Mouse (Mus musculus) adrenal gland, adult (tissue): ENCODE data around the gene Cdpf1.

Experiments used
- DNase-seq, 2 experiments: peaks; one replicate each; pipeline ENCODE4 v3.0.0; 2022 to 2023; ENCODE audit warnings: low spot score in 1 of 2; ENCODE audit not compliant: inconsistent age in 2 of 2

The Cdpf1 gene

GRCm38 (mm10) chr15:85768991-85769390, 42.5 kb downstream of the Cdpf1 start:
- no peak for DNase-seq

DNA sequence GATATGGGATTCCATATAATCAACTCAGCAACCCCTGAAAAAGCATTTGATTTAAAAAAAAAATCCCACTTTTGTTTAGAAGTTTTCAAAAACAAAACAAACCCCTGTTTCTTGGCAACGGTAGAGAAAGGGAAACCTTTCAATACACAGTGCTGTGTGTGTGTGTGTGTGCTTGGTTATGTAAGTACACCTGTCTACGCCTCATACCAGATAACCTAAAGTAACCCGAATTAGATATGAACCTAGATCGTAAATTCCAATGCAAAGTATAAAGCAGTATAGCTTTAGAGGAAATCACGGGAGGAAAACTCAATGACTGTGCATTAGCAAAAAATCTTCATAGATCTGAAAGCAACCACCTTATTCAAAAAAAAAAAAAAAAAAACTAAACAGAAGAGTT, 44.8 kb downstream of the Cdpf1 start:
- no peak for DNase-seq

DNA sequence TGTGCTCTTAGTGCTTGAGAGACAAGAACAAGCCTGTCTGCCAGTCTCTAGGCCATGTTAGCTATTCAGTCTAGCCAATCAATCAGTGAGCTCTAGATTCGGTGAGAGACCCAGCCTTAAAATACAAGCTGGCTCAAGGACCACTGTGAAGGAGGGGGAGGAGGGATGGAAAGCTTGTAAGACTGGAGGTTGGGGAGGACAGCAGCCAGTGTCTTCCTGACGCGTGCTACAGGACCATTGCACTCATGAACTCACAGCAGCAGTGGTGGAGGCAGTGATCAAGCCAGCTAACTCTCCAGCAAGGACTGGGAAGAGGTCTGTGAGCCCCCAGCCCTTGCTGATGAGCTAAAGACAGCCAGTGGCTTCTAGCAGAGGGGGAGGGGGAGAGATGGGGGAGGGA, 46.5 kb downstream of the Cdpf1 start:
- no peak for DNase-seq

- DNase-seq = no peak
Observed at GRCm38 (mm10) chr15:85762761-85763160, 48.7 kb downstream of the Cdpf1 start.

DNA sequence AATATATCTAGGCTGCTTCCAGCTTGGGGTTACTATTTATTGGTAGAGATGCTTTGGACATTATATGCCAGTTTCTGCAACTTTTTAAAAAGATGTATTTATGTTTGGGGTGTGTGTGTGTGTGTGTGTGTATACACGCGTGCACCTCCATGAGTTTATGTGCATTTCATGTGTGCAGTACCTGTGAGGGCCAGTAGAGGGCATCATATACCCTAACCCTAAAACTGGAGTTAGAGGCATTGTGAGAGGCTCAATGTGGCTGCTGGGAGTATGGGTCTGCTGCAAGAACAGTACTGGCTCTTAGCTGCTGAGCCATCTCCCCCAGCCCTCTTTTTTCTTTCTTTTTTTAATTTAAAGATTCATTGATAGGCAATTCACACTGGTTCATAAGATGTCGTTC, 53.7 kb downstream of the Cdpf1 start:
- no peak for DNase-seq
